Mouse (Mus musculus) CH12.LX (cell line): Measurements from ENCODE around the gene Camta1. TPM values are rescaled to one million over a fixed set of nuclear protein-coding genes. Genes with fewer than 3 reads are reported as not detected.

Experiments used
- DNase-seq: peaks from one replicate; pipeline ENCODE4 v3.0.0-alpha.2; 2013; ENCODE audit errors: extremely low read depth
- H3K27ac ChIP-seq: 2 replicates; pipeline ENCODE4 v1.5.1; 2012; ENCODE audit warnings: low read depth, mild to moderate bottlenecking, control low read depth, moderate library complexity; ENCODE audit not compliant: insufficient read depth
- H3K27me3 ChIP-seq: replicated peaks from 2 replicates; pipeline ENCODE3; 2012; ENCODE audit warnings: inconsistent platforms
- H3K36me3 ChIP-seq, 2 experiments: replicated peaks in 1 of 2; 2 replicates each; pipeline versions ENCODE3 to v1.6.1; 2012; ENCODE audit warnings: inconsistent platforms in 1 of 2, low read length in 1 of 2, mild to moderate bottlenecking in 1 of 2, mixed read lengths in 1 of 2, moderate library complexity in 1 of 2; ENCODE audit not compliant: control insufficient read depth in 1 of 2, insufficient read depth in 1 of 2
- H3K4me1 ChIP-seq, 2 experiments: 2 replicates each; pipeline ENCODE4 v1.6.1; 2012; ENCODE audit warnings: inconsistent platforms in 1 of 2, moderate library complexity in 1 of 2; ENCODE audit not compliant: insufficient read depth in 2 of 2, control insufficient read depth in 1 of 2
- H3K4me2 ChIP-seq: 2 replicates; pipeline ENCODE4 v1.6.1; 2012; ENCODE audit warnings: low read depth, mild to moderate bottlenecking, control low read depth; ENCODE audit not compliant: poor library complexity, insufficient read depth, severe bottlenecking
- H3K4me3 ChIP-seq, 3 experiments: fragments of 150-350 bp in 1 of 3; sonication (generic) in 1 of 3; replicated peaks in 1 of 3; 2 replicates each; pipeline versions ENCODE3 to v1.5.1; 2011 to 2012; ENCODE audit warnings: low read depth in 2 of 3, low read length in 2 of 3, mild to moderate bottlenecking in 2 of 3, moderate library complexity in 2 of 3, control low read depth in 1 of 3, improper control_type of control experiment in 1 of 3, inconsistent platforms in 1 of 3, mixed read lengths in 1 of 3; ENCODE audit not compliant: poor library complexity in 1 of 3
- H3K79me2 ChIP-seq: replicated peaks from 2 replicates; pipeline ENCODE4 v1.6.1; 2012; ENCODE audit warnings: mild to moderate bottlenecking, moderate library complexity; ENCODE audit not compliant: control insufficient read depth, poor library complexity, insufficient read depth, severe bottlenecking; ENCODE audit errors: extremely low read depth
- H3K9ac ChIP-seq: 2 replicates; pipeline ENCODE4 v1.6.1; 2012; ENCODE audit warnings: low read depth, mild to moderate bottlenecking, control low read depth, moderate library complexity; ENCODE audit not compliant: insufficient read depth
- H3K9me3 ChIP-seq: replicated peaks from 2 replicates; pipeline ENCODE3; 2012; ENCODE audit warnings: low read length, inconsistent platforms, mixed read lengths
- BHLHE40 ChIP-seq: IDR thresholded peaks from 2 replicates; pipeline ENCODE4 v1.6.1; 2011; ENCODE audit warnings: mild to moderate bottlenecking, low read depth, low read length, improper control_type of control experiment
- CHD1 ChIP-seq: IDR thresholded peaks from 2 replicates; pipeline ENCODE4 v1.6.1; 2012; ENCODE audit warnings: low read depth, low read length, improper control_type of control experiment, inconsistent platforms
- CHD2 ChIP-seq: IDR thresholded peaks from 2 replicates; pipeline ENCODE4 v1.6.1; 2011; ENCODE audit warnings: low read length, improper control_type of control experiment
- CTCF ChIP-seq, 2 experiments: IDR thresholded peaks in 1 of 2; conservative IDR thresholded peaks in 1 of 2; 2 replicates each; pipeline ENCODE4 v1.5.1; 2011 to 2012; ENCODE audit warnings: low read depth in 2 of 2, low read length in 2 of 2, improper control_type of control experiment in 1 of 2, inconsistent platforms in 1 of 2, mild to moderate bottlenecking in 1 of 2, moderate library complexity in 1 of 2
- ETS1 ChIP-seq: conservative IDR thresholded peaks from 2 replicates; pipeline ENCODE4 v1.6.1; 2012; ENCODE audit warnings: low read depth, mild to moderate bottlenecking, inconsistent platforms, low read length, improper control_type of control experiment, moderate library complexity
- GABPA ChIP-seq: IDR thresholded peaks from 2 replicates; pipeline ENCODE4 v1.6.1; 2012; ENCODE audit warnings: low read depth, low read length, improper control_type of control experiment, inconsistent platforms; ENCODE audit not compliant: insufficient replicate concordance
- HCFC1 ChIP-seq: IDR thresholded peaks from 2 replicates; pipeline ENCODE4 v1.6.1; 2012; ENCODE audit warnings: low read depth, mild to moderate bottlenecking, inconsistent platforms, low read length, improper control_type of control experiment
- IRF4 ChIP-seq: IDR thresholded peaks from 2 replicates; pipeline ENCODE4 v1.6.1; 2014; ENCODE audit warnings: low read depth, mild to moderate bottlenecking, inconsistent platforms, low read length, improper control_type of control experiment
- JUN ChIP-seq: IDR thresholded peaks from 2 replicates; pipeline ENCODE4 v1.6.1; 2011; ENCODE audit warnings: low read depth, mild to moderate bottlenecking, low read length, improper control_type of control experiment, moderate library complexity; ENCODE audit not compliant: insufficient read depth
- JUND ChIP-seq: conservative IDR thresholded peaks from 2 replicates; pipeline ENCODE4 v1.6.1; 2011; ENCODE audit warnings: low read depth, low read length, improper control_type of control experiment
- KAT2A ChIP-seq: IDR thresholded peaks from 2 replicates; pipeline ENCODE4 v1.6.1; 2012; ENCODE audit warnings: low read length, improper control_type of control experiment, inconsistent platforms; ENCODE audit not compliant: insufficient replicate concordance
- MAFK ChIP-seq: IDR thresholded peaks from 2 replicates; pipeline ENCODE4 v1.6.1; 2011; ENCODE audit warnings: low read length, improper control_type of control experiment; ENCODE audit not compliant: insufficient replicate concordance
- MAX ChIP-seq: IDR thresholded peaks from 2 replicates; pipeline ENCODE4 v1.6.1; 2011; ENCODE audit warnings: low read length, improper control_type of control experiment
- MAZ ChIP-seq: IDR thresholded peaks from 2 replicates; pipeline ENCODE4 v1.6.1; 2012; ENCODE audit warnings: low read depth, mild to moderate bottlenecking, inconsistent platforms, low read length, improper control_type of control experiment, moderate library complexity
- MXI1 ChIP-seq: IDR thresholded peaks from 2 replicates; pipeline ENCODE4 v1.6.1; 2011; ENCODE audit warnings: mild to moderate bottlenecking, low read depth, low read length, improper control_type of control experiment
- MYC ChIP-seq: IDR thresholded peaks from 2 replicates; pipeline ENCODE4 v1.6.1; 2011; ENCODE audit warnings: low read depth, mild to moderate bottlenecking, improper control_type of control experiment, low read length
- NRF1 ChIP-seq: IDR thresholded peaks from 2 replicates; pipeline ENCODE4 v1.6.1; 2014; ENCODE audit warnings: low read depth, mild to moderate bottlenecking, inconsistent platforms, low read length, improper control_type of control experiment, moderate library complexity
- PAX5 ChIP-seq: IDR thresholded peaks from 2 replicates; pipeline ENCODE4 v1.6.1; 2012; ENCODE audit warnings: low read length, inconsistent platforms, mixed read lengths
- POLR2AphosphoS2 ChIP-seq: IDR thresholded peaks from 2 replicates; pipeline ENCODE4 v1.6.1; 2011; ENCODE audit warnings: low read depth, low read length, improper control_type of control experiment
- RAD21 ChIP-seq: IDR thresholded peaks from 2 replicates; pipeline ENCODE4 v1.6.1; 2011; ENCODE audit warnings: low read depth, mild to moderate bottlenecking, low read length, improper control_type of control experiment, moderate library complexity
- TBP ChIP-seq: conservative IDR thresholded peaks from 2 replicates; pipeline ENCODE4 v1.6.1; 2011; ENCODE audit warnings: low read depth, low read length, improper control_type of control experiment
- UBTF ChIP-seq: IDR thresholded peaks from 2 replicates; pipeline ENCODE4 v1.6.1; 2012; ENCODE audit warnings: low read depth, mild to moderate bottlenecking, inconsistent platforms, low read length, improper control_type of control experiment, moderate library complexity
- USF1 ChIP-seq: IDR thresholded peaks from 2 replicates; pipeline ENCODE4 v1.6.1; 2014; ENCODE audit warnings: low read depth, mild to moderate bottlenecking, inconsistent platforms, low read length, improper control_type of control experiment
- USF2 ChIP-seq: conservative IDR thresholded peaks from 2 replicates; pipeline ENCODE4 v1.6.1; 2011; ENCODE audit warnings: low read depth, low read length, improper control_type of control experiment
- ZC3H11A ChIP-seq: IDR thresholded peaks from 2 replicates; pipeline ENCODE4 v1.6.1; 2012; ENCODE audit warnings: low read depth, mild to moderate bottlenecking, inconsistent platforms, low read length, improper control_type of control experiment
- ZKSCAN1 ChIP-seq: IDR thresholded peaks from 2 replicates; pipeline ENCODE4 v1.6.1; 2012; ENCODE audit warnings: low read depth, inconsistent platforms, low read length, improper control_type of control experiment, borderline replicate concordance
- ZMIZ1 ChIP-seq: IDR thresholded peaks from 2 replicates; pipeline ENCODE4 v1.6.1; 2012; ENCODE audit warnings: low read depth, mild to moderate bottlenecking, inconsistent platforms, low read length, improper control_type of control experiment
- ZNF384 ChIP-seq: IDR thresholded peaks from 2 replicates; pipeline ENCODE4 v1.6.1; 2012; ENCODE audit warnings: low read depth, low read length, improper control_type of control experiment, inconsistent platforms
- dilution Hi-C: fragments of 300-500 bp; cut with MboI; formaldehyde crosslinking; loops from 2 replicates; pipeline ENCODE4 v1.14.3; 2020; ENCODE audit warnings: low sequenced_read_pairs; ENCODE audit not compliant: extremely low pct_unique_long_range_greater_than_20kb, extremely low pct_ligation_motif_present
- in situ Hi-C: fragments of 300-500 bp; cut with MboI; formaldehyde crosslinking; loops from 3 replicates; pipeline ENCODE4 v1.14.3; 2019; ENCODE audit warnings: low sequenced_read_pairs, low pct_ligation_motif_present, low pct_unique_long_range_greater_than_20kb, mixed read lengths
- polyA plus RNA-seq: library from polyadenylated mRNA; unstranded; fragments of >175 nt; gene quantifications from 2 replicates; pipeline ENCODE4 v1.2.1, GENCODE M21; 2012; ENCODE audit warnings: low read depth; ENCODE audit not compliant: insufficient read length
- total RNA-seq, 2 experiments: library from RNA; depleted of rRNA; stranded (reverse); fragments of 300-350 nt in 1 of 2; fragments of >200 nt in 1 of 2; gene quantifications; 2 replicates each; pipeline ENCODE4 v1.2.3; 2012 to 2014

Gene Camta1
- total and polyA plus RNA-seq, 3 experiments: 9.9 to 32.5 (median 15.3) TPM

DNA sequence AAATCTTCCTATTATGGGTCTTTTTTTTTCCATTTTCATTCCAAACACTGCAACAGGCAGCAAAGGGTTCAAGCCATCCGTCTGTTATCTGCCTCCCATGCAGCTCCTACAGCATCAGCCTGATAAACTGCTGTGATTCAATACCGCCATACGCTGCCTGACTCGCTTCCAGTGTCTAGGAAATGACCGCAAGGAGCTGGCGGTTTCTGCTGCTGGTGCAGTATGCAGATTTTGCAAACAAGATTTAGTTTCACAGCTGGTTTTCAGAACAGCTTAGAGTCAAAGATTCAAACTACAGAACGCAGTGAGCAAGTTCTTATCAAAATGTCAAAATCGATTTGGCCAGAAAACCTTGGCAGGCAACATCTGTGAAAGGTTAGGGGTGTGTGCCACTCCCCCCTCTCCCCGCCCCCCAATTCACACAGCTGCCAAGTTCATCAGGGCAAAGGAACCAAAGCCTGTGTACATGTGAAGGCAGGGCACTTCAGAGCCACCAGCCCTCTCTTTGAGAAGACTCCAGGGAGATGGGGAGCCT is 325.7 kb downstream of the Camta1 start:
- no peak overlapping the region for H3K27ac ChIP-seq
- no peak overlapping the region for H3K4me2 ChIP-seq
- no peak for DNase-seq
- H3K79me2 ChIP-seq: no peaks in the 10 kb centered on the region
- in situ Hi-C loops: no loop called here
- H3K27me3 ChIP-seq: no peaks in the 10 kb centered on the region
- no peaks in the 10 kb centered on the region for H3K36me3 ChIP-seq
- H3K9ac ChIP-seq: no peak overlapping the region
- dilution Hi-C loops: no loop called here
- H3K4me1 ChIP-seq: no peaks in the 10 kb centered on the region
- TF ChIP-seq ETS1: no peak
- no peak for TF ChIP-seq NRF1
- no peak for TF ChIP-seq ZC3H11A
- TF ChIP-seq RAD21: no peak
- TF ChIP-seq HCFC1: no peak
- TF ChIP-seq USF1: no peak
- no peak for TF ChIP-seq PAX5
- TF ChIP-seq JUND: no peak
- no peak for TF ChIP-seq MAX
- no peak for TF ChIP-seq USF2
- no peak for TF ChIP-seq CTCF (conservative IDR thresholded peaks at IDR 0.05 in 1 of 2, IDR thresholded peaks at IDR 0.05 in 1 of 2; ENCODE audit: low read depth in 2 of 2, low read length in 2 of 2)
- TF ChIP-seq BHLHE40: no peak
- no peak for TF ChIP-seq JUN
- no peak for TF ChIP-seq MAFK
- TF ChIP-seq MYC: no peak
- TF ChIP-seq KAT2A: no peak
- no peak for TF ChIP-seq POLR2AphosphoS2
- no peak for TF ChIP-seq CHD1
- no peak for TF ChIP-seq ZNF384
- TF ChIP-seq CHD2: no peak
- peaks cover 88% of the 10 kb centered on the region for H3K9me3 ChIP-seq
- no peak overlapping the region for H3K4me3 ChIP-seq

DNA sequence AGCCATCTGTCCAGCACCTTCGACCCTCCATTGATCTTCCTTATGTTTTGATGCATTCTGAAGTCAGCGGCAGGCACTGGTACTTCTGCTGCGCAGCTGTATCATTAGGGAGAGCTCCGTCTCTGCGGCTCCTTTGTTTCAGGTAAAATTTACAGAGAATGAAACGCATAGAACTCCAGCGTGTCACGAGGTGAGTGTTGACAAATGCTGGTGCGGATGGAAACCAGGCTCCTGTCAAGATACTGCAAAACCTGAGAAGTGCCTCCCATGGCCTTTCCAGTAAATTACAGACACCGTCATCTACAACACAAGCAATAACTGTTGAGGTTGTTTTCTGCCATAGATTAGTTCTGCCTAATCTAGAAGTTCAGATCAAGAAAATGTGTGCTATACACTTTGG is 328.2 kb downstream of the Camta1 start:
- no peak overlapping the region for H3K27ac ChIP-seq
- no peak for DNase-seq
- H3K9ac ChIP-seq: no peak overlapping the region
- H3K4me1 ChIP-seq: no peaks in the 10 kb centered on the region
- in situ Hi-C loops (no loop called here), dilution Hi-C loops (no loop called here)
- no peaks in the 10 kb centered on the region for H3K27me3 ChIP-seq
- no peaks in the 10 kb centered on the region for H3K79me2 ChIP-seq
- H3K36me3 ChIP-seq: no peaks in the 10 kb centered on the region
- no peak overlapping the region for H3K4me3 ChIP-seq
- TF ChIP-seq GABPA (no peak), PAX5 (no peak), MAZ (no peak), MXI1 (no peak), ETS1 (no peak), MAX (no peak), TBP (no peak), ZKSCAN1 (no peak), IRF4 (no peak), USF2 (no peak), NRF1 (no peak), BHLHE40 (no peak), ZMIZ1 (no peak), UBTF (no peak)
- H3K4me2 ChIP-seq: no peak overlapping the region
- peaks cover 84% of the 10 kb centered on the region for H3K9me3 ChIP-seq
